Mouse (Mus musculus) megakaryocyte, adult 5-6 weeks (primary cell): ENCODE measurements around the gene Fbxl14. TPM values are rescaled to one million over a fixed set of nuclear protein-coding genes. Genes with fewer than 3 reads are reported as not detected.

Experiments
- total RNA-seq, 2 experiments: library from RNA; stranded (forward) in 1 of 2; stranded (reverse) in 1 of 2; fragments of 153-499, 151-499 nt in 1 of 2; fragments of 221-1000, 200-1000 nt in 1 of 2; gene quantifications; 2 replicates each; pipeline versions ENCODE4 v1.2.3 to v1.2.4; 2015 to 2017

The Fbxl14 gene
- total RNA-seq, 2 experiments from 2014 or later, result 38.4 to 40.1 TPM

Other genes starting within 250 kb of the Fbxl14 start
- gene Cacna2d4, start 243.1 kb upstream of the Fbxl14 start, total RNA-seq (2015), result 0.04 TPM in 1 of 2 replicates, not detected in the other
- 0.07 TPM in 1 of 2 replicates, not detected in the other for gene Cacna2d4, start 243.1 kb upstream of the Fbxl14 start, total RNA-seq (2017)
- 0.23 TPM in 1 of 2 replicates, not detected in the other for gene Lrtm2, start 148.9 kb upstream of the Fbxl14 start, total RNA-seq (2015)
- not detected in 2 replicates for gene Lrtm2, start 148.9 kb upstream of the Fbxl14 start, total RNA-seq (2017)
- 64.1 and 69.9 TPM in 2 replicates for gene Adipor2, start 62.0 kb upstream of the Fbxl14 start, total RNA-seq (2015)
- 94.1 and 98.6 TPM in 2 replicates for gene Adipor2, start 62.0 kb upstream of the Fbxl14 start, total RNA-seq (2017)
- not detected in 2 replicates for gene Wnt5b, start 64.7 kb downstream of the Fbxl14 start, total RNA-seq (2015)
- not detected in 2 replicates for gene Wnt5b, start 64.7 kb downstream of the Fbxl14 start, total RNA-seq (2017)